Mouse (Mus musculus) myocyte (in vitro differentiated cells): ENCODE results near the gene Mad2l2.

Experiments
- E2F4 ChIP-seq: IDR thresholded peaks from one replicate; pipeline ENCODE4 v1.6.1; 2011; ENCODE audit warnings: mild to moderate bottlenecking, control low read depth, moderate library complexity; ENCODE audit not compliant: insufficient read depth
- MAX ChIP-seq: IDR thresholded peaks from one replicate; pipeline ENCODE4 v1.6.1; 2011; ENCODE audit warnings: low read depth, mild to moderate bottlenecking, control low read depth
- POLR2A ChIP-seq: IDR thresholded peaks from one replicate; pipeline ENCODE4 v1.6.1; 2011; ENCODE audit warnings: low read depth, mild to moderate bottlenecking, control low read depth, moderate library complexity; ENCODE audit not compliant: insufficient read length
- POLR2AphosphoS2 ChIP-seq: IDR thresholded peaks from one replicate; pipeline ENCODE4 v1.6.1; 2011; ENCODE audit warnings: low read depth, control low read depth; ENCODE audit not compliant: insufficient read length
- TCF12 ChIP-seq: IDR thresholded peaks from one replicate; pipeline ENCODE4 v1.6.1; 2011; ENCODE audit warnings: mild to moderate bottlenecking, control low read depth; ENCODE audit not compliant: poor library complexity, insufficient read depth, severe bottlenecking
- TCF3 ChIP-seq: IDR thresholded peaks from one replicate; pipeline ENCODE4 v1.6.1; 2011; ENCODE audit warnings: low read depth, control low read depth; ENCODE audit not compliant: insufficient read length
- USF1 ChIP-seq: IDR thresholded peaks from one replicate; pipeline ENCODE4 v1.6.1; 2011; ENCODE audit warnings: low read depth, mild to moderate bottlenecking, control low read depth, moderate library complexity

DNA sequence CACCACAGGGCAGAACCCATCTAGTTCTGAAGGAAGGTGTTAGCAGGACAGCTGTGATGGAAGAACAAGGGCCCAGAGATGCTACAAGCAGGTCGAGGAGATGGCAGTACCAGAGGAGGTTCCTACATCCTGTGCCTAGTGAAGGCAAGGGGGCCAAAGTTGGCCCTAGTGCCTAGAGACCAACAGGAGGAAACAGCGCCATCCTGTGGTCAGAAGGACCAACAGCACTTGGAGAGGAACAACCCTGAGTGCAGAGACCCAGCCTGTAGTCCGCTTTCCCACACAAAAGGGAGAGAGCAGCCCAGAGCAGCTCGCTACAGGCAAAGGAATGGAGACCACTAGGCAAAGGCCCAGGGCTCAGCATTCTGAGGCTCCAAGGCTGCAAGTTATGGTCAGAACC, 55.6 kb downstream of the Mad2l2 start:
- TF ChIP-seq POLR2AphosphoS2 (no peak), POLR2A (no peak), USF1 (no peak), MAX (no peak), TCF12 (no peak), TCF3 (no peak), E2F4 (no peak)
